14 mouse cellular contexts compared by ENCODE assay signal in the genomic region with DNA sequence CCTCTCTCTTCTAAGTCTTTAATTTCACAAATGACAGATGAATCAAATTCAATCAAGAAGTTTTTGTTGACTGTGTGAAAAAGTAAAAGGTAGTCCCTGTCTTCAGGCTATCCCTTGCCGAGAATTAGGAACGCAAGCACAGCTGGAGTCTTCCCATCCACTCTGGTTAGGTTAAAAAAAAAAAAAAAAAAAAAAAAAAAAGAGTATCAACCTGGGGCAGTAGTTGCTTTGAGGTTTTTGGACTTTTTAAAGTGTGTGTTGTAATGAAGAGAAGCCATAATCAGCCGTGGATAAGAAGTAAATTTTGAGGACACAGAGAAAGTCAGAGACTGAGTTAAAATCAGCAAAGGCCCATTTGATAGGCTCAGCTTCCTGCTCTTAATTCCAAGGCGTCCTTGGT. TPM values are rescaled to one million over a fixed set of nuclear protein-coding genes. Genes with fewer than 3 reads are reported as not detected.
DNase-seq lines count a peak whose midpoint lies in the region; ATAC-seq and TF ChIP-seq lines count a peak whose summit lies in the region.
"Had no signal": no experiment of that assay in that cellular context is flagged by ENCODE, and none has a peak within 500 bp of the region (broad histone marks: within the 10 kb centered on the region; RNA-seq: fewer than 3 reads in every experiment).

No protein-coding gene starts in this region.

- peaks cover 14% of the 10 kb centered on the region for H3K4me1 ChIP-seq in forebrain, embryonic 13.5 days
- peaks cover 12% of the 10 kb centered on the region for H3K4me1 ChIP-seq in forebrain, embryonic 16.5 days (replicated peaks; ENCODE audit: control insufficient read depth, insufficient read depth, low read length)
- no peaks in the 10 kb centered on the region for H3K4me1 ChIP-seq in kidney, postnatal 0 days (replicated peaks; ENCODE audit: insufficient read depth, low read length)
- H3K4me1 ChIP-seq in bone marrow macrophage, adult 2 months (ENCODE audit: control insufficient read depth, insufficient read depth, low read length) = no peaks in the 10 kb centered on the region
- H3K4me1 ChIP-seq in liver, embryonic 14.5 days (replicated peaks; ENCODE audit: control insufficient read depth in 2 of 2, insufficient read depth in 2 of 2, low read length in 1 of 2) = no peaks in the 10 kb centered on the region; a peak in 1 of 4 replicates

- H3K36me3 ChIP-seq in forebrain, embryonic 13.5 days (ENCODE audit: poor library complexity, severe bottlenecking) = no peaks in the 10 kb centered on the region
- no peaks in the 10 kb centered on the region for H3K36me3 ChIP-seq in forebrain, embryonic 16.5 days (ENCODE audit: control insufficient read depth, insufficient read depth)
- H3K36me3 ChIP-seq in kidney, postnatal 0 days (ENCODE audit: insufficient read depth, low read length) = no peaks in the 10 kb centered on the region
- H3K36me3 ChIP-seq in liver, embryonic 14.5 days (replicated peaks; ENCODE audit: control insufficient read depth, insufficient read depth, low read depth) = no peaks in the 10 kb centered on the region

- H3K4me3 ChIP-seq in forebrain, embryonic 13.5 days = no peak overlapping the region
- H3K4me3 ChIP-seq in forebrain, embryonic 16.5 days (replicated peaks; ENCODE audit: low read length) = no peak overlapping the region
- no peak overlapping the region for H3K4me3 ChIP-seq in kidney, postnatal 0 days (replicated peaks; ENCODE audit: low read depth, low read length)
- H3K4me3 ChIP-seq in bone marrow macrophage, adult 2 months (ENCODE audit: insufficient read depth, low read length) = peak overlapping the region; percentile 88
- H3K4me3 ChIP-seq in liver, embryonic 14.5 days (ENCODE audit: insufficient read depth in 1 of 2, low read depth in 2 of 2, low read length in 2 of 2) = peak overlapping the region in 1 of 2 experiments; percentile 68; a peak in 2 of 4 replicates

- peak overlapping the region; percentile 63; the same call in 1 of the 2 replicates for H3K4me2 ChIP-seq in forebrain, embryonic 13.5 days
- H3K4me2 ChIP-seq in forebrain, embryonic 16.5 days (ENCODE audit: low read length) = no peak overlapping the region
- peak overlapping the region; percentile 65; the same call in 1 of the 2 replicates for H3K4me2 ChIP-seq in kidney, postnatal 0 days (ENCODE audit: low read length)
- H3K4me2 ChIP-seq in liver, embryonic 14.5 days (ENCODE audit: low read depth) = peak overlapping the region; percentile 98

- H3K27ac ChIP-seq in forebrain, embryonic 13.5 days = no peak overlapping the region
- H3K27ac ChIP-seq in forebrain, embryonic 16.5 days (ENCODE audit: low read length) = no peak overlapping the region
- H3K27ac ChIP-seq in kidney, postnatal 0 days = no peak overlapping the region
- H3K27ac ChIP-seq in bone marrow macrophage, adult 2 months (ENCODE audit: insufficient read depth, low read depth, low read length) = no peak overlapping the region
- H3K27ac ChIP-seq in liver, embryonic 14.5 days = no peak overlapping the region

- no peak for TF ChIP-seq POLR2A in bone marrow macrophage, adult 2 months (IDR thresholded peaks at IDR 0.05; ENCODE audit: borderline replicate concordance, low read depth, low read length)

- no peak for TF ChIP-seq EP300 in liver, embryonic 14.5 days (IDR thresholded peaks at IDR 0.05; ENCODE audit: low read depth)

- no peak for DNase-seq in kidney, postnatal 0 days (ENCODE audit: low spot score)
- DNase-seq in kidney, postnatal 14 days = no peak
- no peak for DNase-seq in liver, embryonic 14.5 days (ENCODE audit: low read depth in 3 of 3, low spot score in 3 of 3)
- DNase-seq in right cerebral cortex, adult 18-20 months = no peak
- DNase-seq in testis, postnatal 14 days (ENCODE audit: low spot score) = no peak
- DNase-seq: adrenal gland, postnatal 10 days; cerebellum, adult 11 months; heart, postnatal 10 days; kidney, adult 9 months; thymus, adult 2 months had no signal

- no peaks in the 10 kb centered on the region for H3K27me3 ChIP-seq in forebrain, embryonic 13.5 days
- no peaks in the 10 kb centered on the region for H3K27me3 ChIP-seq in forebrain, embryonic 16.5 days (replicated peaks; ENCODE audit: control insufficient read depth, insufficient read depth, low read length)
- no peaks in the 10 kb centered on the region for H3K27me3 ChIP-seq in kidney, postnatal 0 days (ENCODE audit: insufficient read depth, low read length)
- no peaks in the 10 kb centered on the region for H3K27me3 ChIP-seq in liver, embryonic 14.5 days (ENCODE audit: control insufficient read depth, insufficient read depth, low read length)

- 52% methylated on average over 4 of the region's 4 CpGs for WGBS in forebrain, embryonic 13.5 days
- WGBS in forebrain, embryonic 16.5 days = 63% methylated on average over 4 of the region's 4 CpGs
- WGBS in kidney, postnatal 0 days = 67% methylated on average over 4 of the region's 4 CpGs
- WGBS in liver, embryonic 14.5 days (ENCODE audit: insufficient replicate concordance) = 57% methylated on average over 4 of the region's 4 CpGs

- TF ChIP-seq CTCF in kidney, postnatal 0 days (IDR thresholded peaks at IDR 0.05; ENCODE audit: low read depth) = no peak
- TF ChIP-seq CTCF in bone marrow macrophage, adult 2 months (IDR thresholded peaks at IDR 0.05; ENCODE audit: low read depth, low read length) = no peak
- no peak for TF ChIP-seq CTCF in liver, embryonic 14.5 days (IDR thresholded peaks at IDR 0.05; ENCODE audit: low read depth)

- ATAC-seq in forebrain, embryonic 13.5 days = no peak
- no peak for ATAC-seq in forebrain, embryonic 16.5 days
- ATAC-seq in kidney, postnatal 0 days (replicated peaks; ENCODE audit: low FRiP score, low read depth) = no peak
- ATAC-seq in liver, embryonic 14.5 days (ENCODE audit: insufficient read depth) = no peak
- ATAC-seq: Patski had no signal

- H3K9me3 ChIP-seq in forebrain, embryonic 13.5 days (replicated peaks) = peaks cover 4% of the 10 kb centered on the region
- no peaks in the 10 kb centered on the region for H3K9me3 ChIP-seq in forebrain, embryonic 16.5 days (ENCODE audit: control insufficient read depth, low read length)
- H3K9me3 ChIP-seq in kidney, postnatal 0 days (replicated peaks; ENCODE audit: low read length) = no peaks in the 10 kb centered on the region
- no peaks in the 10 kb centered on the region for H3K9me3 ChIP-seq in liver, embryonic 14.5 days (ENCODE audit: control insufficient read depth, low read length)

- no peak overlapping the region for H3K9ac ChIP-seq in forebrain, embryonic 13.5 days
- no peak overlapping the region for H3K9ac ChIP-seq in forebrain, embryonic 16.5 days (replicated peaks; ENCODE audit: low read depth, low read length)
- no peak overlapping the region for H3K9ac ChIP-seq in kidney, postnatal 0 days (ENCODE audit: low read depth, low read length)
- H3K9ac ChIP-seq in liver, embryonic 14.5 days (replicated peaks) = no peak overlapping the region

RNA-seq across cellular contexts. Expression of gene Gm20721, which starts 20.5 kb away (rescaled TPM):
- 9.4 TPM in 2 replicates for polyA plus RNA-seq in forebrain, embryonic 13.5 days (2015; fragmentation: Nextera tagmentation; extraction: Ambion mirVana)
- 11.4 and 13.5 TPM in 2 replicates for polyA plus RNA-seq in forebrain, embryonic 16.5 days (2015; fragmentation: Nextera tagmentation; extraction: Ambion mirVana)
- polyA plus RNA-seq in kidney, postnatal 0 days (2015; fragmentation: Nextera tagmentation; extraction: Ambion mirVana) = 8.6 and 11.1 TPM in 2 replicates
- 3.6 and 4.1 TPM in 2 replicates for polyA plus RNA-seq in bone marrow macrophage, adult 2 months (2012; ENCODE audit: insufficient read depth, insufficient read length, missing spikeins)
- polyA plus RNA-seq in liver, embryonic 14.5 days (2012; rRNA removed) = 0.14 and 0.74 TPM in 2 replicates
- 0.64 and 0.88 TPM in 2 replicates for polyA plus RNA-seq in liver, embryonic 14.5 days (2014; fragmentation: Nextera tagmentation; extraction: Ambion mirVana)

RNA-seq across cellular contexts. Expression of gene Gnas, which starts 41.9 kb away (rescaled TPM):
- polyA plus RNA-seq in forebrain, embryonic 13.5 days (2015; fragmentation: Nextera tagmentation; extraction: Ambion mirVana) = 976 and 1,086 TPM in 2 replicates
- 1,187 and 1,213 TPM in 2 replicates for polyA plus RNA-seq in forebrain, embryonic 16.5 days (2015; fragmentation: Nextera tagmentation; extraction: Ambion mirVana)
- 1,338 and 1,363 TPM in 2 replicates for polyA plus RNA-seq in kidney, postnatal 0 days (2015; fragmentation: Nextera tagmentation; extraction: Ambion mirVana)
- 780 and 818 TPM in 2 replicates for polyA plus RNA-seq in bone marrow macrophage, adult 2 months (2012; ENCODE audit: insufficient read depth, insufficient read length, missing spikeins)
- polyA plus RNA-seq in liver, embryonic 14.5 days (2012; rRNA removed) = 231 and 302 TPM in 2 replicates
- polyA plus RNA-seq in liver, embryonic 14.5 days (2014; fragmentation: Nextera tagmentation; extraction: Ambion mirVana) = 286 and 331 TPM in 2 replicates
